Comparison of ENCODE assay signal across 11 mouse cellular contexts in the genomic region with DNA sequence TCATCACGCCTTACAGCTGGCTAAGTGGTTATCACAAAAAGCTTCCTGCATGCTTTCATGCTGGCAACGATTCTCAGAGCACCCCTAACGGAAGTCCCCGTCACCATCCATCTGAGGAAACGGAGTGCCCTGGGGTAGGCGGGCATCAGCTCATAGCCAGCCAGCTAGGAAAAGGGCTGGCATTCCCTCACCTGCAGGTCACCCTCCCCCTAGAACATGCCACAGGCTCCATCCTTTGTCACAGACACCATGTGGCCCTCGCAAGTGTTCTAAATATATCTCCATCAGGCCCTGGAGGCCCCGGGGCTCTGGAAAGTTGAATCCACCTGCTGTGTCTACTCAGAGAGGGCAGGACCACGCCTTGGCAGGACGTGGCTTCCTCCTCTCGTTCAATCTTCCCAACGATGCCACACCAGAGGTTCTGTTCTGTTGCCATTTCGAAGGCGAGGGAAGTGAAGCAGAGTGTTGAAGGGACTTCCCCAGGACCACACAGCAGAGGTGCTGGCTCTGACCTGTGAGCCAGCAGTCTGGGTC. TPM values are rescaled to one million over a fixed set of nuclear protein-coding genes. Genes with fewer than 3 reads are reported as not detected.
DNase-seq lines count a peak whose midpoint lies in the region; ATAC-seq and TF ChIP-seq lines count a peak whose summit lies in the region.
"Had no signal": no experiment of that assay in that cellular context is flagged by ENCODE, and none has a peak within 500 bp of the region (broad histone marks: within the 10 kb centered on the region; RNA-seq: fewer than 3 reads in every experiment).

No protein-coding gene starts in this region.

- TF ChIP-seq CTCF in lung, embryonic 14.5 days (IDR thresholded peaks at IDR 0.05; ENCODE audit: low read depth), result no peak
- TF ChIP-seq CTCF in lung, adult 2 months (IDR thresholded peaks at IDR 0.05; ENCODE audit: insufficient read depth, low read length), result no peak

- 0 out of 2 replicates have a peak overlapping the region, but pooled peaks have one; percentile 4 for H3K27ac ChIP-seq in lung, embryonic 14.5 days (ENCODE audit: low read depth)
- H3K27ac ChIP-seq: neural tube, embryonic 12.5 days had no signal

- DNase-seq in lung, embryonic 14.5 days, result no peak
- DNase-seq in lung, adult 2 months, result no peak
- DNase-seq in thymus, postnatal 10 days (ENCODE audit: low spot score in 2 of 2), result peak; percentile 57 to 66
- DNase-seq in natural killer cell, adult 2 months (ENCODE audit: low spot score in 2 of 2), result no peak
- DNase-seq in frontal cortex, postnatal 10 days (ENCODE audit: low spot score in 2 of 2), result no peak

- H3K9me3 ChIP-seq in lung, embryonic 14.5 days (ENCODE audit: low read depth, low read length), result no peaks in the 10 kb centered on the region
- H3K9me3 ChIP-seq: neural tube, embryonic 12.5 days had no signal

- H3K36me3 ChIP-seq in lung, embryonic 14.5 days (ENCODE audit: insufficient read depth), result no peaks in the 10 kb centered on the region
- H3K36me3 ChIP-seq: neural tube, embryonic 12.5 days had no signal

- TF ChIP-seq POLR2A in lung, adult 2 months (IDR thresholded peaks at IDR 0.05; ENCODE audit: borderline replicate concordance, extremely low read depth, low read depth, low read length), result no peak

- peaks cover 79% of the 10 kb centered on the region for H3K4me1 ChIP-seq in lung, embryonic 14.5 days (ENCODE audit: insufficient read depth)
- peaks cover 61% of the 10 kb centered on the region for H3K4me1 ChIP-seq in lung, adult 2 months (ENCODE audit: control insufficient read depth, insufficient read depth, low read length)

- H3K27me3 ChIP-seq in lung, embryonic 14.5 days (ENCODE audit: insufficient read depth, low read length), result no peaks in the 10 kb centered on the region
- H3K27me3 ChIP-seq: neural tube, embryonic 12.5 days; Patski had no signal

- H3K4me2 ChIP-seq in lung, embryonic 14.5 days, result no peak overlapping the region
- H3K4me2 ChIP-seq: neural tube, embryonic 12.5 days had no signal

- 53% methylated on average over 14 of the region's 14 CpGs for WGBS in lung, embryonic 14.5 days
- WGBS in lung, adult 2 months, result 27% methylated on average over 14 of the region's 14 CpGs

- no peak for ATAC-seq in lung, embryonic 14.5 days (ENCODE audit: insufficient read depth)
- peak; percentile 70 for ATAC-seq in activated CD4-positive, CD25-positive, alpha-beta regulatory T cell, adult 4 months
- ATAC-seq in inflammation-experienced regulatory T-cells, adult 6 months, result peak; percentile 67
- no peak for ATAC-seq in cerebellum, adult (ENCODE audit: insufficient number of reproducible peaks, low FRiP score, low TSS enrichment)
- ATAC-seq: hindbrain, embryonic 16.5 days; Patski had no signal

- no peak overlapping the region; the same call in 1 of the 2 replicates for H3K9ac ChIP-seq in lung, embryonic 14.5 days
- H3K9ac ChIP-seq: neural tube, embryonic 12.5 days had no signal

- H3K4me3 ChIP-seq in lung, embryonic 14.5 days (ENCODE audit: low read depth, low read length), result no peak overlapping the region
- no peak overlapping the region for H3K4me3 ChIP-seq in lung, adult 2 months (replicated peaks; ENCODE audit: extremely low read depth, low read depth, low read length)
- H3K4me3 ChIP-seq: neural tube, embryonic 12.5 days had no signal

RNA-seq across cellular contexts. Expression of a gene that starts 15.5 kb away (rescaled TPM):
- polyA plus RNA-seq in lung, embryonic 14.5 days (2014; fragmentation: Nextera tagmentation; extraction: Ambion mirVana), result 10.2 and 12.0 TPM in 2 replicates
- polyA plus RNA-seq in lung, adult 2 months (2012; rRNA removed), result 36.9 and 40.9 TPM in 2 replicates
- under 1 TPM; 0.60 to 0.79 TPM for polyA plus RNA-seq in activated CD4-positive, CD25-positive, alpha-beta regulatory T cell, adult 4 months (2017; shearing (Covaris generic))
- under 1 TPM; 0.30 to 0.87 (median 0.54) TPM for polyA plus RNA-seq in inflammation-experienced regulatory T-cells, adult 6 months (2017; shearing (Covaris generic))

Comparison
In these comparisons a context has a peak if more than half of its experiments do, and no peak if none do; other contexts are left out.
1. ATAC-seq: peak in activated CD4-positive, CD25-positive, alpha-beta regulatory T cell, adult 4 months (single experiment) and inflammation-experienced regulatory T-cells, adult 6 months (single experiment); none in lung, embryonic 14.5 days (single experiment) and cerebellum, adult (single experiment).
2. DNase-seq: peak in thymus, postnatal 10 days (2 of 2); none in lung, embryonic 14.5 days (single experiment), lung, adult 2 months (single experiment), natural killer cell, adult 2 months (0 of 2) and frontal cortex, postnatal 10 days (0 of 2).